Mouse (Mus musculus) left cerebral cortex, adult 18-20 months (tissue): Measurements from ENCODE around the gene Gm3285. TPM values are rescaled to one million over a fixed set of nuclear protein-coding genes. Genes with fewer than 3 reads are reported as not detected.

Source experiments
- DNase-seq, 2 experiments: peaks; one replicate each; pipeline ENCODE4 v3.0.0; 2021 to 2022; ENCODE audit warnings: low spot score in 2 of 2, mixed read lengths in 1 of 2
- total RNA-seq, 2 experiments: library from RNA; stranded (reverse); gene quantifications; 2 replicates each; pipeline ENCODE4 v1.2.3; 2021

The Gm3285 gene
- total RNA-seq, 2 experiments from 2014 or later, result not detected

GRCm38 (mm10) chr10:77900126-77900525 lies 38.4 kb downstream of the Gm3285 start:
- no peak for DNase-seq

DNA sequence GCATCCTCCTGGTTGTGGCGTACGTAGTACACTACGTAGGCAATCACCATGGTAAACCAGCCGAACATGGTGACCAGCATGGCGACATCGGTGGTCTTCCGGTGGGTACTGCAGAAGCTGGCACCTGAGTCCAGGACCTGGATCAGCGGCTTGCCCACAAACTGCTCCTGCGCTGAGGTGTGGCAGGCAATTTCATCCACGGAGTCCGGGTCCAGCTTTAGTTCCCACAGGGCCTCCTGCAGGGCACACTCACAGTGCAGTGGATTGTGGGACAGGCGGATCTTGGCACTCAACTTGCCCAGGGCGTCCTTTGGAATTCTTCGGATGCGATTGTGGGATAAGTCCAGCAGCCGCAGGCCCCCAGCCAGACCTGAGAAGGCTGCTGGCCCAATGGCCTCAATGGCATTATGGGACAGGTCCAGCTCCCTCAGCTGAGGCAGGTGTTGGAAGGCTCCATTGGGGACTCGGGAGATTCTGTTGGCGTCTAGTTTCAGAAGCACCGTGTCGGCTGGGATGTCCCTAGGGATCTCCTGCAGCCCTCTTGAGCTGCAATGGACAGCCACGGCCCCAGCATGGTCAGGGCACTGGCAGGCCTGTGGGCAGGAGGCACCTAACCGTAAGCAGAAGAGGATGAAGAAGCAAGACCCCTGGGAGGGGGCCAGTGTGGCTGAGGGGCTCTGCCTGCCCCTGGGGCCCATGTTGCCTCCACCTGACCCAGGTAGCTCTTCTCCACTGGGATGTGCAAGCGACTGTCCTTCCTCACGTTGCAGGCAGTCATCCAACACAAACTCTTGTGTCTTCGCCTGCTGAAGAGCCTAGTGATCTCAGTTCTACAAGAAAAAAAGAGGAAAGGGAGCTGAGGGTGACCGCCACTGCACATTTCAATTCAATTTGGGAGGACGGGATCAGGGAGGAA lies 39.4 kb downstream of the Gm3285 start:
- DNase-seq, result no peak

DNA sequence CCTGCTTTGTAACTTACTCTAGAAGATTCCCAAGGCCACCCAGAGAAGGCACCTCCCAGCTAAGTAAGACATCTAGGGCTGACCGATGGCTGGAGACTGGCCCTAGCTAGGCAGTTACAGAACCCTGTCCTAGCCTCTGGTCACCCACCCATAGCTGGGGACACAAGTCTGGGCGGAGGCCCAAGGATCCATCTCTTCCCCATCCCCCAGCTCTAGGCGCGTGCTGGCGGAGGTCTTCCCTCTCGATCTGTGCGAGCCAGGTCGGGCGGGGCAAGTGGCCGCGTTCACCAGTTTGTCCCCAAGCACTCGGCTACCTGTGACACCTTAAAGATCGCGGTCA lies 40.1 kb downstream of the Gm3285 start:
- DNase-seq, result peak; percentile 16 to 29

DNA sequence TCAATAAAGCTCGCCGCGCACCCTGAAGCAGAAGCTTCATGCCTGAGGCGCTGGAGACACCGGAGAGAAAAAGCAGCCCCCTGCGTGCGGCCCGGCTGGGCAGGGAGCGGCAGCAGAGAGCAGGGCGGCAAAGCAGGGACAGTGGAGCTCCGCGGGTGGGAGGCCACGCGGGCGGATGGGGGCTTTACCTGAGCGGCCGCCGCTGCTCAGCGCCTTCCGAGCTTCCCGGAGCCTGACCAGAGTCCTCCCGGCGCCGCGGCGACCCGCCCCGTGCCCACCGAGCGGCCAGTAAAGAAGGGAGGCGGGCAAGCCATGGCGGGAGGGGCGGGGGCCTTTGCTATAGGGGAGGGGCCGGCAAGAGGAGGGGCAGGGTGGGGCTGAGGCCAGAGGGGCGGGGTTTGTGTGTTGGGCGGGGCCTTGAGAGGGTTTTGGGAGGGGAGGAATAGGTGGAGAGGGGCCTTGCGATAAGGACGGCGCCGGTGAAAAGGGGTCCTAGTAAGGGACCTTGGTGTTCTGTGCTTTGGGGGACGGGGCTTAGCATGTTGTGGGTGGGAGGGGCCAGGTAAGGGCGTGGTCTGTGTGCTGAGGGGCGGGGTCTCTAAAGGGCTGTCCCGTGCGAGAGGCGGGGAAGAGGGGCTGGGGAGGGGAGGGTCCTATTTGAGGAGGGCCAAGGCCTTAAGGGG lies 40.6 kb downstream of the Gm3285 start, which contains the start of gene Lrrc3:
Gene Lrrc3 (minus strand): TSS at position 326 of the 683 bp plus-strand sequence.
- DNase-seq, result peak; percentile 47 to 63

DNA sequence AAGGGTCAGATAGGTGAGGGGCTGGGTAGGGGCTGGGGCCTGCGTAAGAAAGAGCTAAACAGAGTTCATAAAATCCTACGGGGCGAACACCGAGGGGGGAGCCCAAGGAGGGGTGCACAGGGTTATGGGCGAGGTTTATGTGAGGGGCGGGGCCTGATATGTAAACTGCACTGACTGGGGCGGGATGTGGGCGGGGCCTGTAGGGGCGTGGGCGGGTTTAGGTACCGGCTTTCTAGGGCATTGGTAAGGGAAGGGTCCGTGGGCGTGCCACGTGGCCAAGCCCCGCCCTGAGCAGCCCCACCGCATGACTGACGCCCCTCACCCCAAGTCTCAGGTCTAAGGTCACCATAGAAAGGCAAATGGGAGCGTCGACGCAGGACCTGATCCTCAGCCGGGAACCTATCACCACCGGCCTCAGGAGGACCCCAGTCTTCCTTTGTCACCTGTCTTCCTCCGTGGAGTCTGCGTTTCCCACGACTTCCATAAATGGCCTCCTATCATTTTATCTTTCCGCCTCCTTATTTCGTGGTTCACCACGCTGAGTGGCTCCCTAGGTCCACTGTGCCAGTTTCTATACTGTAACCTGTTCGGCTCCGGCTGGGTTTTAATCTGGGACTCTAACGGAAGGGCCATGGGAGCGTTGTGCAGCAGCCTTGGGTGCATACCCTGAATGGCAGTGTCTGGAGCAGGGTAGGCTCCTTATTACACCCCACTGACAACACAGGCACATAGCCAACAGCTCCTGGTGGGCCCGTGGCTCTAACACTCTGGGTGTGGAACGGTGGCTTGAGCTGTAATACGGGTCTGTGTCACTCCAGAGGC lies 41.3 kb downstream of the Gm3285 start:
- peak; percentile 60 to 67 for DNase-seq

Other genes starting within 250 kb of the Gm3285 start
- 10 to 100 TPM; 46.1 to 53.8 TPM for gene Ube2g2, start 239.7 kb upstream of the Gm3285 start, total RNA-seq
- gene Tspear, start 175.4 kb upstream of the Gm3285 start, total RNA-seq, result under 1 TPM; 0.14 to 0.19 TPM
- gene Gm19402, start 171.2 kb upstream of the Gm3285 start, total RNA-seq, result not detected
- gene Gm9508, start 164.7 kb upstream of the Gm3285 start, total RNA-seq, result not detected
- not detected for gene Gm10272, start 155.3 kb upstream of the Gm3285 start, total RNA-seq
- not detected for gene Gm10024, start 150.5 kb upstream of the Gm3285 start, total RNA-seq
- gene Gm10142, start 146.2 kb upstream of the Gm3285 start, total RNA-seq, result not detected
- not detected for gene Krtap12-1, start 141.4 kb upstream of the Gm3285 start, total RNA-seq
- not detected for gene Gm10100, start 135.5 kb upstream of the Gm3285 start, total RNA-seq
- gene Gm18596, start 119.3 kb upstream of the Gm3285 start, total RNA-seq, result not detected
- not detected for gene Gm9736, start 110.6 kb upstream of the Gm3285 start, total RNA-seq
- gene Gm3233, start 102.3 kb upstream of the Gm3285 start, total RNA-seq, result not detected
- gene Gm3238, start 90.7 kb upstream of the Gm3285 start, total RNA-seq, result not detected
- gene Gm7138, start 85.0 kb upstream of the Gm3285 start, total RNA-seq, result not detected
- gene Gm3250, start 79.4 kb upstream of the Gm3285 start, total RNA-seq, result not detected
- gene Gm7137, start 73.8 kb upstream of the Gm3285 start, total RNA-seq, result not detected
- not detected for gene Gm9639, start 66.9 kb upstream of the Gm3285 start, total RNA-seq
- not detected for gene Gm19668, start 62.8 kb upstream of the Gm3285 start, total RNA-seq
- gene Gm9507, start 50.1 kb upstream of the Gm3285 start, total RNA-seq, result not detected
- gene Gm2696, start 47.3 kb upstream of the Gm3285 start, total RNA-seq, result not detected
- not detected for gene Krtap10-4, start 34.9 kb upstream of the Gm3285 start, total RNA-seq
- gene Krtap10-10, start 26.0 kb upstream of the Gm3285 start, total RNA-seq, result not detected
- not detected for gene Gm36176, start 15.2 kb upstream of the Gm3285 start, total RNA-seq
- gene Gm10318, start 9.1 kb upstream of the Gm3285 start, total RNA-seq, result not detected
- gene Lrrc3, start 40.6 kb downstream of the Gm3285 start, total RNA-seq, result 10 to 100 TPM in 1 of 2 experiments, 1 to 10 TPM in 1; 9.8 to 10.1 TPM
- 10 to 100 TPM; 47.5 to 51.9 TPM for gene Trpm2, start 108.6 kb downstream of the Gm3285 start, total RNA-seq
- gene 1810043G02Rik, start 116.5 kb downstream of the Gm3285 start, total RNA-seq, result 10 to 100 TPM; 33.9 to 36.1 TPM
- gene Pfkl, start 148.1 kb downstream of the Gm3285 start, total RNA-seq, result 100 to 1,000 TPM; 147 TPM
- gene Dnmt3l, start 180.0 kb downstream of the Gm3285 start, total RNA-seq, result not detected
- under 1 TPM in 1 of 2 experiments, not detected in 1; 0.28 TPM for gene Aire, start 181.6 kb downstream of the Gm3285 start, total RNA-seq
- 1 to 10 TPM; 2.5 to 3.1 TPM for gene Icosl, start 207.3 kb downstream of the Gm3285 start, total RNA-seq